Mouse (Mus musculus): ENCODE data around the gene Pim1. TPM values are rescaled to one million over a fixed set of nuclear protein-coding genes. Genes with fewer than 3 reads are reported as not detected.

Pim1 gene
- polyA plus RNA-seq (2012; rRNA removed), result 3.5 and 3.8 TPM in 2 replicates

DNA sequence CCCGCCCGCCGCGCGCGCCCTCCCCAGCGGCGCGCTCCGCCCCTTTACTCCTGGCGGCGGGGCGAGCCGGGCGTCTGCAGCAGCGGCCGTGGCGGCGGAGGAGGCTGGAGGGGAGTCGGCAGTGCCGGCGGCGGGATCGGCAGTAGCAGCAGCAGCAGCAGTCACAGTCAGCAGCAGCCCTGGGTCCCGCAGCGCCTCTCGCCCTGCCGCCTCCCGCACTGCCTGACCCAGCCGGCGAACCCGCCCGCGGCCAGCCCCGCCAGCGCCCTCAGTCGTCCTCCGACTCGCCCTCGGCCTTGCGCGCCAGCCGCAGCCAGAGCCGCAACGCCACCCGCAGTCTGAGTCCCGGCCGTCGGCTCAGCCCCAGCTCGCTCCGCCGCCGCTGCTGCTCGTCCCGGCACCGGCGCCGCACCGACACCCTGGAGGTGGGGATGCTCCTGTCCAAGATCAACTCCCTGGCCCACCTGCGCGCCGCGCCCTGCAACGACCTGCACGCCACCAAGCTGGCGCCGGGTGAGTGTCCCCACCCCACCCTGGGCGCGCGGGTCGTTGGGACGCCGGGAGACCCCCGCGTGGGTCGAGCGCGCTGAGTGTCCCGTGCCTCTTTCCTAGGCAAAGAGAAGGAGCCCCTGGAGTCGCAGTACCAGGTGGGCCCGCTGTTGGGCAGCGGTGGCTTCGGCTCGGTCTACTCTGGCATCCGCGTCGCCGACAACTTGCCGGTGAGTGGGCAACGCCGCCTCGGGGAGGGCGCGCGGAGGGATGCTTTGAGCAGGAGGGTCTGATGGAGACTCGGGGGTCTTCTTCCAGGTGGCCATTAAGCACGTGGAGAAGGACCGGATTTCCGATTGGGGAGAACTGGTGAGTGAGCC lies at the start of gene Pim1:
Gene Pim1 (plus strand): TSS at position 41 of the 869 bp plus-strand sequence.
- peak within 1 kb of the TSS; percentile 78 for H3K27ac ChIP-seq (ENCODE audit: insufficient read depth, low read length)
- H3K4me1 ChIP-seq (ENCODE audit: control insufficient read depth, insufficient read depth, low read length), result no peaks in the 10 kb centered on the region
- TF ChIP-seq POLR2A (IDR thresholded peaks at IDR 0.05; ENCODE audit: extremely low read depth, insufficient read depth, low read length) (peak; percentile 44; the same call in 1 of the 2 replicates), CTCF (IDR thresholded peaks at IDR 0.05; ENCODE audit: extremely low read depth, insufficient read depth, low read length) (no peak)
- H3K4me3 ChIP-seq (ENCODE audit: insufficient read depth, low read length), result peak within 1 kb of the TSS; percentile 58

DNA sequence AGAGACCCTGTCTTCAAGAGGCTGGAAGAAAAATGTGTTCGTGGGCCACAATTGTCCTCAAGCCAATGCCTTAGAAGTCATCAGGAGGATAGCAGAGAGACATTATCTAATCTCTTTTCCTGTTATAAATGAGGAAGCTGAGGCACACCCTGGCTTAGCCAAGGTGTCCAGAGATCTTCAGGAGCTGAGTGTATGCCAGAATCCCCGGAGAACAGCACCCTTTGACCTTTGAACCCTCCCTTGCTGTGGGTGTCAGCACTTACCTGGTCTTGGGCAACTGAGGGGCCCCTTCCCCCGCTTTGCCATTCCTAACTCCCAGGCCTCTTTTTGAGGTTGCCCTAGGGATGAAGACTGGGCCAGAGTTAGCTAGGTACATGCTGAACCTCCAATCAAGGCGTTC lies 49.0 kb upstream of the Pim1 start:
- no peak overlapping the region for H3K4me3 ChIP-seq (ENCODE audit: insufficient read depth, low read length)
- no peaks in the 10 kb centered on the region for H3K4me1 ChIP-seq (ENCODE audit: control insufficient read depth, insufficient read depth, low read length)
- no peak for TF ChIP-seq CTCF (IDR thresholded peaks at IDR 0.05; ENCODE audit: extremely low read depth, insufficient read depth, low read length)
- no peak for TF ChIP-seq POLR2A (IDR thresholded peaks at IDR 0.05; ENCODE audit: extremely low read depth, insufficient read depth, low read length)
- H3K27ac ChIP-seq (ENCODE audit: insufficient read depth, low read length), result no peak overlapping the region

- H3K27ac ChIP-seq (ENCODE audit: insufficient read depth, low read length), result no peak overlapping the region
- no peak overlapping the region for H3K4me3 ChIP-seq (ENCODE audit: insufficient read depth, low read length)
- TF ChIP-seq CTCF (IDR thresholded peaks at IDR 0.05; ENCODE audit: extremely low read depth, insufficient read depth, low read length) (no peak), POLR2A (IDR thresholded peaks at IDR 0.05; ENCODE audit: extremely low read depth, insufficient read depth, low read length) (no peak)
- H3K4me1 ChIP-seq (ENCODE audit: control insufficient read depth, insufficient read depth, low read length), result no peaks in the 10 kb centered on the region
Measured at GRCm38 (mm10) chr17:29442131-29442557, 48.4 kb upstream of the Pim1 start.

- no peak for TF ChIP-seq POLR2A (IDR thresholded peaks at IDR 0.05; ENCODE audit: extremely low read depth, insufficient read depth, low read length)
- TF ChIP-seq CTCF (IDR thresholded peaks at IDR 0.05; ENCODE audit: extremely low read depth, insufficient read depth, low read length), result no peak
- no peak overlapping the region for H3K27ac ChIP-seq (ENCODE audit: insufficient read depth, low read length)
- H3K4me3 ChIP-seq (ENCODE audit: insufficient read depth, low read length), result no peak overlapping the region
Measured at GRCm38 (mm10) chr17:29443724-29444123, 46.8 kb upstream of the Pim1 start.

DNA sequence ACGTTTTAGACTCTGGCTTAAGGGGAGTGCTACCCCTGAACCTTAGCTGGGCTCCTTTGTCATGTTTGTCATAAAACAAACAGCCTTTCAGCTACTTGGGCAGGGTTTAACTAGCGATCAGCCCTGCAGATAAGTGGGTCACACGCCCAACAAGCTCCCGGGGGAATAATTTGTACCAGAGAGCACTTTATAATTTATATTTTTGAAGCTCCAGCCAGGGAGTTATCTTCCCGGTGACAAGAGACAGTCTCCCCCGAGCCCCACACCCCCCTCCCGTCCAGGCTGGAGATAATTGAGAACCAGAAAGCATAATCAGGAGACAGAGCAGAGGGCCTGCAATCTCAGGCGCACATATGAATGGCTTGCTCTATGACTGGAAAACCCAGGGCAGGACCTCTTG lies 45.5 kb upstream of the Pim1 start:
- Histone ChIP-seq H3K27ac (ENCODE audit: insufficient read depth, low read length) (no peak overlapping the region), H3K4me1 (ENCODE audit: control insufficient read depth, insufficient read depth, low read length) (no peaks in the 10 kb centered on the region), H3K4me3 (ENCODE audit: insufficient read depth, low read length) (no peak overlapping the region)
- TF ChIP-seq POLR2A (IDR thresholded peaks at IDR 0.05; ENCODE audit: extremely low read depth, insufficient read depth, low read length) (no peak), CTCF (IDR thresholded peaks at IDR 0.05; ENCODE audit: extremely low read depth, insufficient read depth, low read length) (no peak)

More at GRCm38 (mm10) chr17:29443724-29444123, 46.8 kb upstream of the Pim1 start:
- no peaks in the 10 kb centered on the region for H3K4me1 ChIP-seq (ENCODE audit: control insufficient read depth, insufficient read depth, low read length)

GRCm38 (mm10) chr17:29447323-29447722 lies 43.2 kb upstream of the Pim1 start:
- H3K4me3 ChIP-seq (ENCODE audit: insufficient read depth, low read length), result no peak overlapping the region
- TF ChIP-seq CTCF (IDR thresholded peaks at IDR 0.05; ENCODE audit: extremely low read depth, insufficient read depth, low read length) (no peak), POLR2A (IDR thresholded peaks at IDR 0.05; ENCODE audit: extremely low read depth, insufficient read depth, low read length) (no peak)
- H3K27ac ChIP-seq (ENCODE audit: insufficient read depth, low read length), result no peak overlapping the region
- H3K4me1 ChIP-seq (ENCODE audit: control insufficient read depth, insufficient read depth, low read length), result no peaks in the 10 kb centered on the region

- Histone ChIP-seq H3K4me1 (ENCODE audit: control insufficient read depth, insufficient read depth, low read length) (no peaks in the 10 kb centered on the region), H3K27ac (ENCODE audit: insufficient read depth, low read length) (no peak overlapping the region), H3K4me3 (ENCODE audit: insufficient read depth, low read length) (no peak overlapping the region)
- TF ChIP-seq CTCF (IDR thresholded peaks at IDR 0.05; ENCODE audit: extremely low read depth, insufficient read depth, low read length) (no peak), POLR2A (IDR thresholded peaks at IDR 0.05; ENCODE audit: extremely low read depth, insufficient read depth, low read length) (no peak)
Measured at GRCm38 (mm10) chr17:29448055-29448454, 42.5 kb upstream of the Pim1 start.

GRCm38 (mm10) chr17:29448561-29448960 lies 42.0 kb upstream of the Pim1 start:
- Histone ChIP-seq H3K4me3 (ENCODE audit: insufficient read depth, low read length) (no peak overlapping the region), H3K4me1 (ENCODE audit: control insufficient read depth, insufficient read depth, low read length) (no peaks in the 10 kb centered on the region), H3K27ac (ENCODE audit: insufficient read depth, low read length) (no peak overlapping the region)
- TF ChIP-seq CTCF (IDR thresholded peaks at IDR 0.05; ENCODE audit: extremely low read depth, insufficient read depth, low read length) (no peak), POLR2A (IDR thresholded peaks at IDR 0.05; ENCODE audit: extremely low read depth, insufficient read depth, low read length) (no peak)

DNA sequence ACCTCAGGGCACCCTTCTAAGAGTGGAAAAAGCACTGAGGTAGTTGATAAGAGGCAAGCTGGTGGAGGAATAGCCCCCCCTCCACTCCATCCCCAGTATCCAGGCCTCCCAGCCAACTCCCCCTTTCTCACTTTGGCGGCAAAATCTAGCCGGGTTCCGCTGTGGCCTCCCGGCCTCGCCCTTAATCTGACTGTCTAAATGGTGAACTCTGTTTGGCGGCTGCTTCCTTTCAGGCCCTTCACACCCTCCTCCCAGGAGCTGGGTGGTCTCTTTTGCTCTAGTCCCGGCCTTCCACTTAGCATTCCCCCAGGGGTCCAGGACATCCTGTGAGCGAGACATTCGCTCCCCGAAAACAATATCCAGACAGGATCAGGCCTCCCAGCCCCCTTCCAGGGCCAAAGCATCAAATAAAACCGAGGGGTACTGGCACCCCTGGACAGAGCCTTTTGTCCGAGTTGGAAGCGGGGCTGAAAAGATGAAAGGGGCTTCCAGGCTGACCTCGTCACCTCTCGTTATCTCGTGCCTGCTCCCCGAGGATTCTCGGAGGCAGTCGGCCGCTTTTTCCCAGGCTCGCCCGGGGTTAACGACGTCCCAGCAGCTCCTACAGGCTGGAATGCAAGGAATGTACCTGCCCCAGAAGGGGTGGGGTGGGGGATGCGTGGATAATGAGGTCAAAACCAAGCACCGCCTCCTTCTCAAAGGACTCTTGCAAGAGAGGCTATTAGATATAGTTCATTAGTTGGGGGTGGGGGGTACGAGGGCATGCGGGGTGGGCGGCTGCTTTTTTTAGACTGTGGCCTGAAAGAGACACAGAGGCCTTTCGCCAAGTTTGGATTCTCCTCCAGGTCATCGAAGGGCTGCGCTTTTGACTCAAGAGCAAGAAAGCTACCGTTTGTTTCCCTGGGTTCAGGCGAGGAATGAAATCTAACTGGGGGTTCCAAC lies 39.4 kb upstream of the Pim1 start:
- no peak overlapping the region for H3K4me3 ChIP-seq (ENCODE audit: insufficient read depth, low read length)
- no peaks in the 10 kb centered on the region for H3K4me1 ChIP-seq (ENCODE audit: control insufficient read depth, insufficient read depth, low read length)
- TF ChIP-seq CTCF (IDR thresholded peaks at IDR 0.05; ENCODE audit: extremely low read depth, insufficient read depth, low read length), result no peak
- no peak for TF ChIP-seq POLR2A (IDR thresholded peaks at IDR 0.05; ENCODE audit: extremely low read depth, insufficient read depth, low read length)
- H3K27ac ChIP-seq (ENCODE audit: insufficient read depth, low read length), result no peak overlapping the region

Data from cortical plate, adult 2 months (tissue).